Mouse (Mus musculus): Measurements from ENCODE around the gene Spaca3.
A peak's percentile ranks its signal among the peaks of the same experiment; 100 is the strongest.

Spaca3 gene

GRCm38 (mm10) chr11:80858065-80858464 is at the start of gene Spaca3:
TSS of gene Spaca3 (plus strand) at chr11:80858365.
- no peak for DNase-seq

DNA sequence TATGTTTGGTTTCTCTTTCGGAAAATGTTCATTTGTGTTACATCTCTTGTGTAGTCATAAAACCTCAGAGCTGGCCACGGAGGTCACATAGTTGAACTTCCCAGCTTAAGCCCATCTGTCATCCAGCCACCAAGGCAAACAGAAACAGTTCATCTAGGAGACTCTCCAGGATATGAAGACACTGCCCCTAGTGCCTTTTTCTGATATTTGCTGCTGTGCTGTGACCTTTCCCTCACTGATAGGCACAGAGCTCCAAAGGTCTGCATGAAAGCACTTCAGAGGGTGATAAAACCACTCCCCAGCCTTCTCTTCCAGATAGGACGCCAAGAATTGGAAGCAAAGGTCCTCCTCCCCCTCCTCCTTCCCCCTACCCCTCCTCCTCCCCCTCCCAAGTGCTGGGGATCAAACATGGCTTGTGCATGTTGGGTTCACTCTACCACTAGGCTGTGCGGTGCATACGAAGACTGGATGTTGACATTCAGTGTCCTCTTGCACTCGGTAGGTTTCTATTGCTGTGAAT is 49.6 kb upstream of the Spaca3 start:
- no peak for DNase-seq

- DNase-seq, result no peak
Observed at GRCm38 (mm10) chr11:80809666-80809992, 48.5 kb upstream of the Spaca3 start.

DNA sequence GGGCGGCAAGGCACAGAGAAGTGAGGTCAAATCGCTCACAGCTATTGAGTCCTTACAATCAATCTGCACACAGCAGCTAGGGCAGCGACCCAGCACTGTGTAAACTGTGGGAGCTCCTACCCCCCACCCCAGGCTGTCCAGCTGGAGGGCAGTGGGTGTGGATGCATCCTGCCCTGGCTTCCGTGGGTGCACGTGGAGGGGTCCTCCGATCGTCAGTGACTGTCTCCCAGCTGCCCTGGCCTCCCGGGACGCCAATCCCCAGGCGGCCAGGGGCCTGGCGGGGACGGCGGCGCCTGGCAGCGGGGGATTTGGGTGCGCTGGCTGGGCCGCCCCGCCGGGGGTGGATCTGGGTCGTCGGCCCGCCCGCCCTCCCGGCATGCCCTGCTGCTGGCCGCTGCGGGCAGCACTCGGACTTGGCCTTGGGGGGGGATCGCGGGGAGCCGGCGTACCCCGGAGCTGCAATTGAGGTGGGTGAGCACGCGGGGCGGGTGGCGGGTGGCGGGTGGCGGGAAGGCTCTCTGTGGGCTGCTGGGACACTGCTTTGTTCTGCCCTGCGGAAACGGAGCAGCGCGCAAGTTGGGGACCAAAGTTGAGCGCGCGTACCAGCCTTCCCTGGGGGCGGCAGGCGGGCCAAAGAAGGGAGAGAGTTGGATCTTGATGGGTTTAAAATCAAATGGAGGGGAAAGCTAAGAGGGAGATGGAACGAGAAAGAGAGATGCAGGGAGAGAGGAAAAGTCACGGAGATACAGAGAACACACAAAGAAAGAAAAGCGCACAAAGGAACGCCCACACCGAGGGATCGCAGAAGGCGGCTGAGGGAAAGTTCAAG is 48.0 kb upstream of the Spaca3 start, which contains the start of gene Tmem98:
Tmem98 (plus strand) TSS at position 183 of the 829 bp plus-strand sequence.
- peak; percentile 43 for DNase-seq

GRCm38 (mm10) chr11:80811156-80811555 is 47.0 kb upstream of the Spaca3 start:
- no peak for DNase-seq

DNA sequence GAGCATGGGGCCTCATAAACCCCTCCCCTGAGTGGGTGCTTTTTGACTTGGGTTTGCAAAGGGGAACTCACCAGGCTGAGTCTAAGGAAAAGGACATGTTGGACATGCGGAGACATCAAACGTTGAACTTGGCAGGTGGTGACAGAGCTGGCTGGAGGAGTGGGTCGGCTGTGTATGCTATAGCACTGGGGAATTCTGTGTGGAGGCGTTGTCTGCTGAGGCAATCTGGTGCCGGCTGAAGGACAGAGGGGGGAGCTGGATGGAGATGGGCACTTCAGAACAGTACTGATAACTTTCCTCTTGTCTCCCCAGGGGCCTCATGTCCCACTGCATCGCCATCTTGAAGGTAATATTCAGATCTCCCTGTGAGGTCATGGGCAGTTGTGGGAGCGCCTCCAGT is 42.8 kb upstream of the Spaca3 start:
- DNase-seq, result peak; percentile 17

- peak; percentile 57 for DNase-seq
Observed at GRCm38 (mm10) chr11:80818060-80818697, 40.0 kb upstream of the Spaca3 start.

DNA sequence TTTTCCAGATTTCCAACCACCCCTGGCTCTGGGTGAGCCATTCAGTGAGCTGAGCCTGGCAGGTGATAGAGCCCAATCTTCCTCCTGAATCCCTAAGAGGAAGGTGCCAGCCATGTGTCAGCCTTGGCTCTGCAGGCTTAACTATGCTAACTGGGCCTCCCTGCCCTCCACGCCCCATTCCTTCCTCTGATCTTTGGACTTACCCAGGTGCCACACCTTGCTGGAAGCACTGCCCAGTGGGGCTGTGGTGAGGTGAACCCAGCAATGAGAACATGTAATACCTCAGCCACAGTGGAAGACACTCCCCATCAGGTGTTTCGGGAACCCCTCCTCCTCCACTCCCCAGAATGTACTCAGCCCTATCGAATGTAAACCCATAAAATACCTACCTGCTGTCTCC is 38.1 kb upstream of the Spaca3 start:
- DNase-seq, result no peak

DNA sequence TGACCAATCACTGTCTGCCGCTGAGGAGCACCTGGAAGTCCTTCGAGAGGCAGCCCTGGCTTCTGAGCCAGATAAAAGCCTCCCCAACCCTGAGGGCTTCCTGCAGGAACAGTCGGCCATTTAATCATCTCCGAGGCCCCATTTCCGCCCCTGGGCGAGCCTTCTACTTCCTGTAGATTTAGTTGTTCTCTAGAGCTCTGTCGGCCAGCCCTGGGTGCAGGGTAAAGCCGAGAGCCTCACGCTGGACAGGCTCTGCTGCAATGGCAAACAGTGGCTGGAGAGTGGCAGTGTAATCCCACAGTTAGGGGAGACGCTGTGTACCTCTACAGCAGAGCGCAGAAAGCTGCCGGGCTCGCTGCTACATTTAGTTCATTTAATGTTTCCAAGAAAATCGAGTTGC is 36.9 kb upstream of the Spaca3 start:
- peak; percentile 36 for DNase-seq

DNA sequence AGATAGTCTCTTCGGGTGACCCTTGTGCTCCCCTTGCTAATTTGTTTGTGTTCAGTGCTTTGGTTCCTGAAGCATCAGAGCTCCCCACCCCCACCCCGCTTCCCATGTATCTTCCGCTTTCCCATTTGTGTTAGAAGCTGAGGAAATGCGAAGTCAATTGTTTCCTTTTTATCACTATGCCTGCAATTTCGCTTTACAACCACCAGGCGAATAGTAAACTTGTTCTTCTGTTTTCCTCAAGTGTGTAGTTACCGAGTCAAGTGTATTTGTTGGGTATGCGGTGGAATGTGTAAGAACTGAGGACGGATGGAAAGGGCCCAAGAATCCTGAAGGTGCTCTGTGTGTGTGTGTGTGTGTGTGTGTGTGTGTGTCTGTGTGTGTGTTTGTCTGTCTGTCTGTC is 36.4 kb upstream of the Spaca3 start:
- no peak for DNase-seq

- DNase-seq, result no peak
Observed at GRCm38 (mm10) chr11:80835395-80835794, 22.8 kb upstream of the Spaca3 start.

DNA sequence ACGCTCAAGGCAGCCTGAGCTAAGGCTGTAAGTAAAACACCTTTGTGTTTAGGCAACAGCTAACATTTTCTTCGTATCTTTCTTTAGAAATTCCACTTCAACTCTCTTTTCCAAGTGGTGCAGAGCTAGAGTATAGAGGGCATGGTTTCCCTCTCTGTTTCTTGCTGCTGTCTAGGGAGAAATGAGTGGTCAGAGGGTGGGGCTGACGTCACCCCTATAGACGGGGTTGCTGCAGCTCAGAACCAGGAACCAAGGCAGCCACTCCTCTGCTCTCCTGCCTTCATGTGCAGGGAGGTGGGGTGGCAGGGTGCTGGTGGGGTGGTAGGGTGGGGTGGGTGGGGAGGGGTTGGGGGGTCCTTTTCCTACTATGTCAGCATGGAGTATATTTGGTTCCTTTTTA is 22.3 kb upstream of the Spaca3 start:
- no peak for DNase-seq

DNA sequence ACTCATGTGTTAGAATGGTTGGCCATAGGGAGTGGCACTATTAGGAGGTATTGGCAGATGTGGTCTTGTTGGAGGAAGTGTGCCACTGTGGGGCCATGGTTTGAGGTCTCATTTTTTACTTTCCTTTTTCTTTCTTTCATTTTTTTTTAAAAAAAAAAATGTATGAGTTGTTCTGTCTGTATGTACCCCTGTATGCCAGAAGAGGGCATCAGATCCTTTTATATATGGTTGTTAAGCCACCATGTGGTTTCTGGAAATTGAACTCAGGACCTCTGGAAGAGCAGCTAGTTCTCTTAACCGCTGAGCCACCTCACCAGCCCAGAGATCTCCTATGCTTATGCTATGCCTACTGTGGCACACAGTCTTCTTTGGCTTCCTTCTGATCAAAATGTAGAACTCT is 19.4 kb upstream of the Spaca3 start:
- DNase-seq, result no peak

GRCm38 (mm10) chr11:80843435-80843834 is 14.7 kb upstream of the Spaca3 start:
- DNase-seq, result no peak

DNA sequence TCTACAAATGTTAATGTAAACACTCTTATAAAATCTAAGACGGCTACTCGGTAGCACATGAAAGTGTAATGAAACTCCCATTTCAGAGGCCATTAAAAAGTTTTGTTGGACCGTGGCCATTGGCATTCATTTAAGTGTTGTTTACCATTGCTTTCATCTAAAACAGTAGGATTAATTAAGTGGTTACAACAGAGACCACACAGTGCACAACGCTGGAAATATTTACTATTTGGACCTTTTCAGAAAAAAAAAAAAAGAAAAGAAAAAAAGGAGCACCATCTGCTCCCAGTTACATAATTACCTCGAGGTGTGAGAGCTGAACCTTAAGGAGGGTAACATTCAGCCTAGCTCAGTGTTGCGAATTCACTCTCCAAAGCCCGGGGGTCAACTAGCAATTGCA is 12.7 kb upstream of the Spaca3 start:
- DNase-seq, result no peak

- DNase-seq, result no peak
Observed at GRCm38 (mm10) chr11:80846115-80846514, 12.1 kb upstream of the Spaca3 start.

- DNase-seq, result no peak
Observed at GRCm38 (mm10) chr11:80848131-80848530, 10.0 kb upstream of the Spaca3 start.

DNA sequence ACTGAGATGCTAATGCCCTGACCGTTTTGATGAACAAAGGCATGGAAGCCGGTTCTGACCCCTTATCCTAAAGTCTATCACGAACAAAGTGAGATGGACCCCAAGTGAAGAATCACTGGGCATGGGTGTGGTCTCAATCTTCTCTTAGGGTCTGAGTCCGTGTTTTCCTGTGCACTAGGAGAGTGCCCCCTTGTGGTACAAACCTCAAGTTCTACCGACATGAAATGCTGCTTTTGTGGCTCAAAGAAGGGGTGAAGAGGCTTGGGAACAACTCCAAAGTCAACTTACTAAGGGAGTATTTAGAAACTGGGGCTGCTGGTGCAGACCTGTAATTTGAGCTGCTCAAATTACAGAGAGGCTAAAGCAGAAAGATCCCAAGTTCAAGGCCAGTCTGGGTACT is 6.3 kb upstream of the Spaca3 start:
- no peak for DNase-seq

- no peak for DNase-seq
Observed at GRCm38 (mm10) chr11:80853014-80853413, 5.2 kb upstream of the Spaca3 start.

- no peak for DNase-seq
Observed at GRCm38 (mm10) chr11:80854430-80854829, 3.7 kb upstream of the Spaca3 start.

- no peak for DNase-seq
Observed at GRCm38 (mm10) chr11:80854908-80855307, 3.3 kb upstream of the Spaca3 start.

DNA sequence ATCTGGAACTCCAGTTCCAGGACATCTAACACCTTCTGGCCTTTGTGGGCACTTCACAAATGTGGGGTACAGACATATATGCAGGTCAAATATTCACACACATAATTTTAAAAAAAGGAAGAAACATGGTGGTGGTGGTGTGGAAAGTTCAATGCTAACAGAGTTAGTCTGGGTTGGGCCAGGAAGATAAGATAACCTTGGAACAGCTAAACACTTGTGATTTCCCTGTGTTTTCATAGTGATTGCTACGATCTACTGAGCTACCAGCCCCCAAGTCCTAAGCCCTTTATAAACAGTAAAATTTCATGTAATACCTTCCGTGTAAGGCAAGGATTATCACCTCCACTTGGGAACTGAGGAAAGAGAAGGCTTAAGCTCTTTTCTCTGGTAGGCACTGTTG is 1.3 kb upstream of the Spaca3 start:
- DNase-seq, result no peak

DNA sequence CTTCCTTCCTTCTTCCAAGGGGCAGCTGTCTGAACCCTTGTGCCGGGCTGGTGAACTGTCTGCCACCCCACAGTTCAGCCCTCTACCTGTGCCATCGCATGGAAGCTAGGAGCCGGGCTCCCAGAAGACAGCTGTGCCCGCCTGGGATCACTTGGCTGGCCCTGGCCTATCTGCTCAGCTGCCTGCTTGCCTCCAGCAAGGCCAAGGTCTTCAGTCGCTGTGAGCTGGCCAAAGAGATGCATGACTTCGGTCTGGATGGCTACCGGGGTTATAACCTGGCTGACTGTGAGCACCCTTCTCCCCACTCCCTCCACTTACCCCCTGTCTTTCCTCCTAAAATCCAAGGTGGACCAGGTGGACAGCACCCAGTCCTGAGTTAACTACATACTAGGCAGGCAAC is 4.8 kb downstream of the Spaca3 start:
- DNase-seq, result no peak

DNA sequence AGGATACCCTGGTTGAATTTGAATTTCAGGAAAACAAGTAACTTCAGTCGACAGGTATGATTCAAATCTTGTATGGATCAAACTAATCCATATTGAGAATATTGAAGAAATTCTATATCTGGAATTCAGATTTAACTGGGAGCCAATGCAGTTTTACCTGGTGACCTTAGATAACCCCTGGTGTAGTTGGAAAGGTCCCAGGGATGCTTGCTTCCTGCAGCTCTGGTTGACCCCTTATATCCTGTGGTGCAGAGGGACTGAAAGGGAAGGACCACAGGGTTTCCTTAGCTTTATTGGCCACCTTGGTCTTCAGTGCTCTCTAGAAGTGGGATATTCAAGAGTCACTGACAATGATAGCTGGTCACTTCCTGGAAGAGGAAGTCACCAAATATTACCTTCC is 9.9 kb downstream of the Spaca3 start:
- no peak for DNase-seq
